Mouse (Mus musculus): ENCODE measurements at regions not wholly inside any gene's neighbourhood (a gene's known extent, or its start where the extent isn't known, plus 50 kb on each side); places are given as distances from the start of the nearest gene placed in this dataset.

GRCm38 (mm10) chr14:100429662-100430061 lies 145.2 kb upstream of the Klf12 start:
- no peaks in the 10 kb centered on the region for H3K4me1 ChIP-seq
- no peaks in the 10 kb centered on the region for H3K9me3 ChIP-seq (replicated peaks)
- ATAC-seq (ENCODE audit: low FRiP score), result no peak
- 95% methylated on average over 4 of the region's 4 CpGs for WGBS
- H3K36me3 ChIP-seq, result no peaks in the 10 kb centered on the region
- no peak overlapping the region for H3K4me3 ChIP-seq
- H3K9ac ChIP-seq, result no peak overlapping the region
- no peaks in the 10 kb centered on the region for H3K27me3 ChIP-seq
- no peak overlapping the region for H3K27ac ChIP-seq
- no peak overlapping the region for H3K4me2 ChIP-seq (replicated peaks)

- 87% methylated on average over 7 of the region's 7 CpGs for WGBS
- Histone ChIP-seq H3K4me2 (replicated peaks) (no peak overlapping the region), H3K27ac (no peak overlapping the region), H3K36me3 (no peaks in the 10 kb centered on the region), H3K9ac (no peak overlapping the region), H3K4me1 (no peaks in the 10 kb centered on the region), H3K27me3 (no peaks in the 10 kb centered on the region), H3K9me3 (replicated peaks) (no peaks in the 10 kb centered on the region), H3K4me3 (no peak overlapping the region)
- ATAC-seq (ENCODE audit: low FRiP score), result no peak
Measured at GRCm38 (mm10) chr14:100426399-100426798, 141.9 kb upstream of the Klf12 start.

DNA sequence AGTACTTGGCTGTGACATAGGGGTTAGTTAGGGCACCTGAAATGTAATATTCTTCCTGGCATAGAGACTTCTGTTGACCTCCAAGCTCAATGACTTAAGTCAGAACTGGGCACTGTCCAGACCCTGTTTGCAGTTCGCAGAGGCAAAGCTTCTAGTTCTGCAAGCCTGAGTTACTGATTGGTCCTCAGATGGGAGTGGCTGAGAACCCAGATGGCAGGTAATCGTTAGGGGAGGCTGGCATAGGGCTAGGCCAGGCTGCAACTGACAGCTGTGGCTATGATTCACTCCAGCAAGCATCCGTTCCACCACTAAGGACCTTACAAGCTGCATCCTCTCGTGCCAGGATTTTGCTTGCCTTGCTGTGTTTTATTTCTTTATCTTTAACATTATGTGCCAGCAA lies 139.3 kb upstream of the Klf12 start:
- ATAC-seq (ENCODE audit: low FRiP score), result no peak

GRCm38 (mm10) chr14:100421666-100422065 lies 137.2 kb upstream of the Klf12 start:
- H3K27me3 ChIP-seq, result no peaks in the 10 kb centered on the region
- H3K4me3 ChIP-seq, result no peak overlapping the region
- no peak for ATAC-seq (ENCODE audit: low FRiP score)
- no peaks in the 10 kb centered on the region for H3K9me3 ChIP-seq (replicated peaks)
- no peak overlapping the region for H3K4me2 ChIP-seq (replicated peaks)
- H3K9ac ChIP-seq, result no peak overlapping the region
- no peak overlapping the region for H3K27ac ChIP-seq
- no peaks in the 10 kb centered on the region for H3K36me3 ChIP-seq
- WGBS, result 90% methylated on average over 4 of the region's 4 CpGs
- no peaks in the 10 kb centered on the region for H3K4me1 ChIP-seq

More for the DNA sequence above, 139.3 kb upstream of the Klf12 start:
- Histone ChIP-seq H3K9me3 (replicated peaks) (no peaks in the 10 kb centered on the region), H3K4me1 (no peaks in the 10 kb centered on the region), H3K4me3 (no peak overlapping the region), H3K36me3 (no peaks in the 10 kb centered on the region), H3K4me2 (replicated peaks) (no peak overlapping the region), H3K27me3 (no peaks in the 10 kb centered on the region), H3K27ac (no peak overlapping the region), H3K9ac (no peak overlapping the region)
- 68% methylated on average over 4 of the region's 4 CpGs for WGBS

DNA sequence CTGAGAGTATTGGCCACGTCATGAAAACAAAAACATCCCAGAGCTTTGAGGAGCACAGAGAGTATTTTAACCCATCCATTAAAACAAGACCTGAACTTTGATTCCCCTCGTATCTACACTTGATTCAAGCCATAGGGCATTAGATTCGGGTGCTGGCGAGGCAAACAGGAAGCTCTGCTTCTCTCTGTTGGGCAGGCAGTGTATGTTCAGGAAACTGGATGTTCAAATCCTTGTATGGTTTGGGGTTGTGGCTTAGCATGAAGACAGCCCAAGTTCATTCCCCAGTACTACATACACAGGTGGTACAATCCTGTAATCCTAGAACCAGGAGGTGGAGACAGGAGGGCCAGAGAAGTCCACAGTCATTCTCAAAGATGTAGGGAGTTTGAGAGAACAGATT lies 130.6 kb upstream of the Klf12 start:
- Histone ChIP-seq H3K27me3 (no peaks in the 10 kb centered on the region), H3K36me3 (no peaks in the 10 kb centered on the region), H3K4me1 (no peaks in the 10 kb centered on the region), H3K4me3 (no peak overlapping the region), H3K9ac (no peak overlapping the region), H3K9me3 (replicated peaks) (no peaks in the 10 kb centered on the region), H3K27ac (no peak overlapping the region), H3K4me2 (replicated peaks) (no peak overlapping the region)
- ATAC-seq (ENCODE audit: low FRiP score), result no peak
- WGBS, result 74% methylated on average over 4 of the region's 4 CpGs

GRCm38 (mm10) chr14:100412211-100412610 lies 127.7 kb upstream of the Klf12 start:
- Histone ChIP-seq H3K36me3 (no peaks in the 10 kb centered on the region), H3K9me3 (replicated peaks) (no peaks in the 10 kb centered on the region), H3K4me1 (no peaks in the 10 kb centered on the region), H3K4me3 (no peak overlapping the region), H3K9ac (no peak overlapping the region), H3K27me3 (no peaks in the 10 kb centered on the region), H3K4me2 (replicated peaks) (no peak overlapping the region), H3K27ac (no peak overlapping the region)
- 84% methylated on average over 1 of the region's 1 CpGs for WGBS
- no peak for ATAC-seq (ENCODE audit: low FRiP score)

DNA sequence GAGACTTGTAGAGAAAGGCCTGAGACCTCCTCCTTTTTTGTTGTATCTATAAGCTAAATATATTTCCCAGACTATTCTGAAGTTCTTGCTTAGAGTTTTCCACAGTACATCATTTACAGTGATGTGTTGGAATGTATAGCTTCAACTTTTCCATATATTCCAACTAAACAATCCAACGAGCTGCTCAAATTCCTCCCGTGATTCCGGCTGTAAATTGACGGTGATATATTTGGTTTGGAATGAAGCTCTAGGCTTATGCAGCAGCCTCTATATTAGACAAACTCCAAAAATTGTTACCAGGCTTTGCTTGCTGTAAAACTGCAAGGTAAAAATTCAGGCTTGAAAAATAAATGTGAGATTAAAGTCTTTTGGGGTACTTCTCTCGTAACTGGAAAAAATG lies 112.7 kb upstream of the Klf12 start:
- no peaks in the 10 kb centered on the region for H3K27me3 ChIP-seq
- H3K4me3 ChIP-seq, result no peak overlapping the region
- no peak overlapping the region for H3K27ac ChIP-seq
- no peak for ATAC-seq (ENCODE audit: low FRiP score)
- no peaks in the 10 kb centered on the region for H3K36me3 ChIP-seq
- H3K4me2 ChIP-seq (replicated peaks), result no peak overlapping the region
- no peaks in the 10 kb centered on the region for H3K9me3 ChIP-seq (replicated peaks)
- H3K4me1 ChIP-seq, result no peaks in the 10 kb centered on the region
- no peak overlapping the region for H3K9ac ChIP-seq
- 83% methylated on average over 5 of the region's 5 CpGs for WGBS

GRCm38 (mm10) chr14:100375218-100375983 lies 90.9 kb upstream of the Klf12 start:
- Histone ChIP-seq H3K9me3 (replicated peaks) (no peaks in the 10 kb centered on the region), H3K27me3 (peaks cover 4% of the 10 kb centered on the region), H3K4me2 (replicated peaks) (peak overlapping the region; percentile 45), H3K9ac (no peak overlapping the region), H3K36me3 (no peaks in the 10 kb centered on the region), H3K4me3 (peak overlapping the region; percentile 12), H3K4me1 (peaks cover 3% of the 10 kb centered on the region; the same call in 1 of the 2 replicates), H3K27ac (peak overlapping the region; percentile 68)
- WGBS, result 26% methylated on average over 8 of the region's 8 CpGs
- ATAC-seq (ENCODE audit: low FRiP score), result peak; percentile 88

DNA sequence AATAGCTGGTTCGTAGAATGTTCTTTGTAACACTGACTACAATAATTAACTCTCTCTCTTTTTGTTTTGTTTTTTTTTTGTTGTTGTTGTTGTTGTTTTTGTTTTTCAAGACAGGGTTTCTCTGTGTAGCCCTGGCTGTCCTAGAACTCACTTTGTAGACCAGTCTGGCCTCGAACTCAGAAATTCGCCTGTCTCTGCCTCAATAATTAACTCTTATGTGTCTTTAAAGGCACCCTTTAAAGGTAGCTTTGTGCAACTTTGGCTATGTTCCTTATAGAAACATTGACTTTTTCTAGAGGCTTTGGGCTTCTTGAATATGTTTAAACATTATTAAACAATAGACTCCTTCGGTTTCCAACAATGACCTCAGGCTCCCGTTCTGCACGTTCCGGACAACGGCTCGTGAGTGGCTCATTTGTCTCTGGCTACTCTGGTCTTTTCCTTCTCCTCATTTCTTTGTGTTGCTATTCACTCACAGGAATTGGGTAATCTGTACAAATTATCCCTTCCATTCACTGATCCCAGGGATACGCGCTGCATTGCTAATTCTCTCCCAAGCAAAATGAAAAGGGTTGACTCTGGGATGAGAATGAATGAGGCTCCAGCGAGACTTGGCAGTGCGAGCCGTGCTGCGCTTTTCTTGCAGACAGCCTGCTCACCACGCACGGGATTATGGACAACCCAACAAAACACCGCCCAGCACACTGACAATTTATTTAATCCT lies 90.2 kb upstream of the Klf12 start:
- H3K27ac ChIP-seq, result peak overlapping the region; percentile 68
- H3K9ac ChIP-seq, result no peak overlapping the region
- peaks cover 3% of the 10 kb centered on the region; the same call in 1 of the 2 replicates for H3K4me1 ChIP-seq
- no peaks in the 10 kb centered on the region for H3K9me3 ChIP-seq (replicated peaks)
- 35% methylated on average over 18 of the region's 18 CpGs for WGBS
- peaks cover 4% of the 10 kb centered on the region for H3K27me3 ChIP-seq
- no peaks in the 10 kb centered on the region for H3K36me3 ChIP-seq
- peak overlapping the region; percentile 45 for H3K4me2 ChIP-seq (replicated peaks)
- peak overlapping the region; percentile 12 for H3K4me3 ChIP-seq
- peak; percentile 94 for ATAC-seq (ENCODE audit: low FRiP score)

- Histone ChIP-seq H3K27ac (no peak overlapping the region), H3K4me1 (0 out of 2 replicates have a peak, but pooled peaks cover 8% of the 10 kb centered on the region)
- no peak for ATAC-seq (ENCODE audit: low FRiP score)
Measured at GRCm38 (mm10) chr14:100366234-100366864, 81.9 kb upstream of the Klf12 start.

DNA sequence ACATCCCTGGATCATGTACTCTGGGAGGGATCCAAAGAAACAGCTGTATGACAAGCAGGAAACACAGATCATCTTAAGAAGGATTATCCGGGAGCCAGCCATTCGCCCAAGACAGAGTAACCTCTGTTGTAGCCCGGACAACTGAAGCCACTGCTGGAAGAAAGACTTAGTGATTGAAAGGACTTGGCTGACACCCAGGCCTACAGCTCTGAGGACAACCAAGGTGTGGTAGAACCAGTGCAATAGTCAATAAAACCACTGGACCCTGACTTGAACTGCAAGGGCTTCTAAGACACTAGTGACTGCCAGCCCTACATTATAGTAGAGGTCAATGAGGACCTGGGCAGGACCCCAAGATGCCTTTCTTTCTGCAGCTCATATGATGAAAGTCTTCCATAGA lies 78.3 kb upstream of the Klf12 start:
- no peak for ATAC-seq (ENCODE audit: low FRiP score)
- 67% methylated on average over 3 of the region's 3 CpGs for WGBS

More at GRCm38 (mm10) chr14:100366234-100366864, 81.9 kb upstream of the Klf12 start:
- H3K27me3 ChIP-seq, result no peaks in the 10 kb centered on the region
- H3K4me2 ChIP-seq (replicated peaks), result no peak overlapping the region
- WGBS, result 89% methylated on average over 5 of the region's 5 CpGs
- H3K9me3 ChIP-seq (replicated peaks), result no peaks in the 10 kb centered on the region
- no peaks in the 10 kb centered on the region for H3K36me3 ChIP-seq
- H3K9ac ChIP-seq, result no peak overlapping the region
- no peak overlapping the region for H3K4me3 ChIP-seq

GRCm38 (mm10) chr14:100361346-100362029 lies 77.0 kb upstream of the Klf12 start:
- WGBS, result 75% methylated on average over 1 of the region's 1 CpGs
- peak overlapping the region; percentile 23; the same call in 1 of the 2 replicates for H3K27ac ChIP-seq

More for the DNA sequence above, 78.3 kb upstream of the Klf12 start:
- no peaks in the 10 kb centered on the region for H3K27me3 ChIP-seq
- 0 out of 2 replicates have a peak, but pooled peaks cover 8% of the 10 kb centered on the region for H3K4me1 ChIP-seq
- H3K9me3 ChIP-seq (replicated peaks), result no peaks in the 10 kb centered on the region
- no peaks in the 10 kb centered on the region for H3K36me3 ChIP-seq
- H3K4me3 ChIP-seq, result no peak overlapping the region
- H3K9ac ChIP-seq, result no peak overlapping the region
- no peak overlapping the region for H3K4me2 ChIP-seq (replicated peaks)
- no peak overlapping the region for H3K27ac ChIP-seq

More at GRCm38 (mm10) chr14:100361346-100362029, 77.0 kb upstream of the Klf12 start:
- Histone ChIP-seq H3K4me2 (replicated peaks) (no peak overlapping the region), H3K9me3 (replicated peaks) (no peaks in the 10 kb centered on the region), H3K36me3 (no peaks in the 10 kb centered on the region), H3K4me3 (no peak overlapping the region), H3K9ac (no peak overlapping the region), H3K4me1 (0 out of 2 replicates have a peak, but pooled peaks cover 8% of the 10 kb centered on the region), H3K27me3 (no peaks in the 10 kb centered on the region)
- ATAC-seq (ENCODE audit: low FRiP score), result no peak
